Mouse (Mus musculus): ENCODE data around the gene Mcu.

DNA sequence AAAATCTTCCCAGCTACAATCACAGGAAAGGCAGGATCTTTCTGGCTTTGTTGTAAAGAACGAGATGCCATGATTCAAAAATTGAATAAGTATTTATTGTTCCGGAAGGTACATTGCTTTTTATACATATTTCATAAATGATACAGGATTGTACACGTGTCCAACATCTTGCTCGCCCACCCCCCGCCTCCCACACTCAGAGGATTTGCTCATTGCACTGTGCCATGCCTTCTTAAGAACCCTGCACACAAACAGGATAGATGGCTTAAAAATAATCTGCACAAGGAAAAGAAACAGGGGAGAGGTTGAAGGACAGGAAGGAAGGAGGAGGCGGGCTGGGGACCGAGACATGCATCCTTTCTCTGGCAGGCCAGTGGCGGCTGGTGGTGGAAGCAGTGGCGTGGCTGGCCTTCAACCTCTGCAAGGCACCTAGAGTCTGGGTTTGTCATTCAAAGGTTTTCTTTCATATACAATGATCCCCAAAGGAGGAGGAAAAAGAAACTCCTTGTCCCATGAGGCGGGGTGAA is 169.5 kb downstream of the Mcu start:
- TF ChIP-seq CTCF (IDR thresholded peaks at IDR 0.05; ENCODE audit: control insufficient read depth, insufficient read depth, low read length), result no peak
- TF ChIP-seq POLR2A (IDR thresholded peaks at IDR 0.05; ENCODE audit: borderline replicate concordance, control insufficient read depth, low read depth, low read length), result no peak
